Mouse (Mus musculus) stomach, postnatal 0 days (tissue): Measurements from ENCODE around the gene 4930432M17Rik.

Experiments used
- CTCF ChIP-seq: IDR thresholded peaks from 2 replicates; pipeline ENCODE4 v1.5.1; 2016; ENCODE audit warnings: antibody characterized with exemption, low read depth, mild to moderate bottlenecking, moderate library complexity
- EP300 ChIP-seq: optimal IDR thresholded peaks from 2 replicates; pipeline ENCODE3; 2016; ENCODE audit warnings: antibody characterized with exemption

GRCm38 (mm10) chr3:121718679-121719078 is 48.1 kb downstream of the 4930432M17Rik start:
- no peak for TF ChIP-seq CTCF
- no peak for TF ChIP-seq EP300
